In genomic region chr13:10344362-10344761, GRCm38 (mm10) we compare ENCODE assay signal across 15 mouse cellular contexts. TPM values are rescaled to one million over a fixed set of nuclear protein-coding genes. Genes with fewer than 3 reads are reported as not detected.
DNase-seq lines count a peak whose midpoint lies in the region; ATAC-seq and TF ChIP-seq lines count a peak whose summit lies in the region.
"Had no signal": no experiment of that assay in that cellular context is flagged by ENCODE, and none has a peak within 500 bp of the region (broad histone marks: within the 10 kb centered on the region; RNA-seq: fewer than 3 reads in every experiment).

No protein-coding gene starts in this region.

- 68% methylated on average over 5 of the region's 5 CpGs for WGBS in forebrain, postnatal 0 days
- WGBS in forebrain, embryonic 14.5 days, result 70% methylated on average over 5 of the region's 5 CpGs
- 52% methylated on average over 5 of the region's 5 CpGs for WGBS in lung, adult 2 months
- WGBS in midbrain, embryonic 14.5 days, result 75% methylated on average over 5 of the region's 5 CpGs

- TF ChIP-seq POLR2A in lung, adult 2 months (IDR thresholded peaks at IDR 0.05; ENCODE audit: borderline replicate concordance, extremely low read depth, low read depth, low read length), result no peak

- no peaks in the 10 kb centered on the region for H3K36me3 ChIP-seq in forebrain, postnatal 0 days (ENCODE audit: insufficient read depth)
- H3K36me3 ChIP-seq in forebrain, embryonic 14.5 days (ENCODE audit: control insufficient read depth, insufficient read depth, low read length), result no peaks in the 10 kb centered on the region
- H3K36me3 ChIP-seq in midbrain, embryonic 14.5 days (ENCODE audit: control insufficient read depth, insufficient read depth, low read length), result no peaks in the 10 kb centered on the region
- H3K36me3 ChIP-seq: hindbrain, embryonic 12.5 days; liver, embryonic 13.5 days had no signal

- no peaks in the 10 kb centered on the region for H3K4me1 ChIP-seq in forebrain, postnatal 0 days (ENCODE audit: insufficient read depth)
- no peaks in the 10 kb centered on the region for H3K4me1 ChIP-seq in forebrain, embryonic 14.5 days (ENCODE audit: control insufficient read depth, insufficient read depth, low read length)
- no peaks in the 10 kb centered on the region for H3K4me1 ChIP-seq in lung, adult 2 months (ENCODE audit: control insufficient read depth, insufficient read depth, low read length)
- no peaks in the 10 kb centered on the region for H3K4me1 ChIP-seq in midbrain, embryonic 14.5 days (ENCODE audit: control insufficient read depth, insufficient read depth, low read length)
- H3K4me1 ChIP-seq: hindbrain, embryonic 12.5 days; liver, embryonic 13.5 days had no signal

- H3K4me2 ChIP-seq in forebrain, postnatal 0 days (ENCODE audit: low read depth), result no peak overlapping the region
- no peak overlapping the region for H3K4me2 ChIP-seq in forebrain, embryonic 14.5 days (ENCODE audit: low read length)
- no peak overlapping the region for H3K4me2 ChIP-seq in midbrain, embryonic 14.5 days (ENCODE audit: low read length)
- H3K4me2 ChIP-seq: hindbrain, embryonic 12.5 days; liver, embryonic 13.5 days had no signal

- H3K27ac ChIP-seq in forebrain, postnatal 0 days (ENCODE audit: low read depth, low read length), result no peak overlapping the region
- H3K27ac ChIP-seq in forebrain, embryonic 14.5 days (ENCODE audit: low read depth, low read length), result no peak overlapping the region
- no peak overlapping the region for H3K27ac ChIP-seq in midbrain, embryonic 14.5 days (replicated peaks; ENCODE audit: low read depth, low read length)
- H3K27ac ChIP-seq: hindbrain, embryonic 12.5 days; liver, embryonic 13.5 days had no signal

- no peaks in the 10 kb centered on the region for H3K27me3 ChIP-seq in forebrain, postnatal 0 days (ENCODE audit: insufficient read depth, low read length)
- H3K27me3 ChIP-seq in forebrain, embryonic 14.5 days (replicated peaks; ENCODE audit: control insufficient read depth, insufficient read depth, low read length), result no peaks in the 10 kb centered on the region
- H3K27me3 ChIP-seq in midbrain, embryonic 14.5 days (ENCODE audit: control insufficient read depth, insufficient read depth, low read length), result no peaks in the 10 kb centered on the region
- H3K27me3 ChIP-seq: hindbrain, embryonic 12.5 days; liver, embryonic 13.5 days had no signal

- 0 out of 2 replicates have a peak, but pooled peaks have one; percentile 18 for TF ChIP-seq CTCF in forebrain, postnatal 0 days (IDR thresholded peaks at IDR 0.05; ENCODE audit: low read depth)
- no peak for TF ChIP-seq CTCF in lung, adult 2 months (IDR thresholded peaks at IDR 0.05; ENCODE audit: insufficient read depth, low read length)

- no peak for DNase-seq in forebrain, postnatal 0 days
- DNase-seq in forebrain, embryonic 14.5 days (ENCODE audit: low spot score), result no peak
- DNase-seq in lung, postnatal 14 days, result peak; percentile 5
- DNase-seq in lung, adult 2 months, result no peak
- DNase-seq in thymus, postnatal 25 days, result peak; percentile 2
- no peak for DNase-seq in cerebellum, adult 9-10 months
- DNase-seq in midbrain, embryonic 14.5 days, result no peak
- DNase-seq: adrenal gland, adult 8-10 months; cerebellum, postnatal 10 days; gastrocnemius, postnatal 14 days; liver, embryonic 13.5 days had no signal

- H3K4me3 ChIP-seq in forebrain, postnatal 0 days (ENCODE audit: low read depth, low read length), result no peak overlapping the region
- no peak overlapping the region for H3K4me3 ChIP-seq in forebrain, embryonic 14.5 days (ENCODE audit: low read depth, low read length)
- H3K4me3 ChIP-seq in lung, adult 2 months (replicated peaks; ENCODE audit: extremely low read depth, low read depth, low read length), result no peak overlapping the region
- no peak overlapping the region for H3K4me3 ChIP-seq in midbrain, embryonic 14.5 days (replicated peaks; ENCODE audit: low read depth, low read length)
- H3K4me3 ChIP-seq: hindbrain, embryonic 12.5 days; liver, embryonic 13.5 days had no signal

- H3K9ac ChIP-seq in forebrain, postnatal 0 days, result no peak overlapping the region
- no peak overlapping the region for H3K9ac ChIP-seq in forebrain, embryonic 14.5 days (ENCODE audit: low read length)
- H3K9ac ChIP-seq in midbrain, embryonic 14.5 days (replicated peaks; ENCODE audit: low read length), result no peak overlapping the region
- H3K9ac ChIP-seq: hindbrain, embryonic 12.5 days; liver, embryonic 13.5 days had no signal

- H3K9me3 ChIP-seq in forebrain, postnatal 0 days (ENCODE audit: low read length), result no peaks in the 10 kb centered on the region
- no peaks in the 10 kb centered on the region for H3K9me3 ChIP-seq in forebrain, embryonic 14.5 days (replicated peaks; ENCODE audit: control insufficient read depth, low read length)
- H3K9me3 ChIP-seq in midbrain, embryonic 14.5 days (ENCODE audit: control insufficient read depth, low read length), result no peaks in the 10 kb centered on the region
- H3K9me3 ChIP-seq: hindbrain, embryonic 12.5 days; liver, embryonic 13.5 days had no signal

- ATAC-seq in forebrain, postnatal 0 days, result no peak
- ATAC-seq in forebrain, embryonic 14.5 days, result no peak
- peak; percentile 45; the same call in 1 of the 2 replicates for ATAC-seq in common myeloid progenitor, adult 5-6 weeks (replicated peaks; ENCODE audit: low read depth, poor library complexity, severe bottlenecking)
- no peak for ATAC-seq in midbrain, embryonic 14.5 days (ENCODE audit: low FRiP score, low TSS enrichment)
- ATAC-seq: midbrain, embryonic 16.5 days had no signal

RNA-seq across cellular contexts. Expression of gene Chrm3, which starts 16.3 kb away (rescaled TPM):
- total RNA-seq in forebrain, postnatal 0 days (2014; rRNA removed), result 12.3 and 14.8 TPM in 2 replicates
- polyA plus RNA-seq in forebrain, postnatal 0 days (2015; fragmentation: Nextera tagmentation; extraction: Ambion mirVana), result 1.3 and 2.8 TPM in 2 replicates
- polyA plus RNA-seq in forebrain, embryonic 14.5 days (2014; fragmentation: Nextera tagmentation; extraction: Ambion mirVana), result 0.65 and 1.3 TPM in 2 replicates
- 1.7 and 1.8 TPM in 2 replicates for polyA plus RNA-seq in lung, adult 2 months (2012; rRNA removed)
- not detected in 2 replicates for total RNA-seq in common myeloid progenitor, adult 5-6 weeks (2017)
- 2.7 and 4.2 TPM in 2 replicates for polyA plus RNA-seq in midbrain, embryonic 14.5 days (2014; fragmentation: Nextera tagmentation; extraction: Ambion mirVana)
- polyA plus RNA-seq: C2C12 had no signal

Comparison
In these comparisons a context has a peak if more than half of its experiments do, and no peak if none do; other contexts are left out.
1. DNase-seq: peak in lung, postnatal 14 days (single experiment) and thymus, postnatal 25 days (single experiment); none in forebrain, postnatal 0 days (single experiment), forebrain, embryonic 14.5 days (single experiment), lung, adult 2 months (single experiment), cerebellum, adult 9-10 months (single experiment) and midbrain, embryonic 14.5 days (single experiment).